Mouse (Mus musculus) testis, adult 2 months (tissue): Measurements from ENCODE around the gene Nr2c2ap. TPM values are rescaled to one million over a fixed set of nuclear protein-coding genes. Genes with fewer than 3 reads are reported as not detected.

Experiments
- H3K27ac ChIP-seq: fragments of 200-500 bp; 2 replicates; pipeline ENCODE4 v1.5.1; 2012; ENCODE audit warnings: low read depth, low read length; ENCODE audit not compliant: control insufficient read depth, insufficient read depth
- H3K27me3 ChIP-seq: fragments of 200-500 bp; 2 replicates; pipeline ENCODE4 v1.6.1; 2012; ENCODE audit warnings: mild to moderate bottlenecking, low read length, moderate library complexity; ENCODE audit not compliant: control insufficient read depth, insufficient read depth
- H3K36me3 ChIP-seq: fragments of 200-500 bp; 2 replicates; pipeline ENCODE4 v1.6.1; 2012; ENCODE audit warnings: mild to moderate bottlenecking, low read length; ENCODE audit not compliant: control insufficient read depth, insufficient read depth
- H3K4me1 ChIP-seq: fragments of 200-500 bp; 2 replicates; pipeline ENCODE4 v1.6.1; 2012; ENCODE audit warnings: low read length; ENCODE audit not compliant: control insufficient read depth, insufficient read depth
- H3K4me3 ChIP-seq: fragments of 200-500 bp; 2 replicates; pipeline ENCODE4 v1.5.1; 2012; ENCODE audit warnings: low read depth, mild to moderate bottlenecking, low read length, moderate library complexity, mixed read lengths; ENCODE audit not compliant: control insufficient read depth
- CTCF ChIP-seq: fragments of 200-500 bp; IDR thresholded peaks from 2 replicates; pipeline ENCODE4 v1.5.1; 2012; ENCODE audit warnings: low read depth, mild to moderate bottlenecking, inconsistent platforms, low read length, moderate library complexity; ENCODE audit not compliant: control insufficient read depth, insufficient read depth, insufficient replicate concordance
- POLR2A ChIP-seq: fragments of 200-500 bp; IDR thresholded peaks from 2 replicates; pipeline ENCODE4 v1.6.1; 2012; ENCODE audit warnings: low read depth, mild to moderate bottlenecking, inconsistent platforms, low read length, moderate library complexity; ENCODE audit not compliant: control insufficient read depth
- polyA plus RNA-seq: library from polyadenylated mRNA; depleted of rRNA; stranded (reverse); fragments of >200 nt; gene quantifications from 2 replicates; pipeline ENCODE4 v1.2.3, GENCODE M21; 2012; rRNA removed

Gene Nr2c2ap
- polyA plus RNA-seq, 1 experiment: 3.8 TPM

DNA sequence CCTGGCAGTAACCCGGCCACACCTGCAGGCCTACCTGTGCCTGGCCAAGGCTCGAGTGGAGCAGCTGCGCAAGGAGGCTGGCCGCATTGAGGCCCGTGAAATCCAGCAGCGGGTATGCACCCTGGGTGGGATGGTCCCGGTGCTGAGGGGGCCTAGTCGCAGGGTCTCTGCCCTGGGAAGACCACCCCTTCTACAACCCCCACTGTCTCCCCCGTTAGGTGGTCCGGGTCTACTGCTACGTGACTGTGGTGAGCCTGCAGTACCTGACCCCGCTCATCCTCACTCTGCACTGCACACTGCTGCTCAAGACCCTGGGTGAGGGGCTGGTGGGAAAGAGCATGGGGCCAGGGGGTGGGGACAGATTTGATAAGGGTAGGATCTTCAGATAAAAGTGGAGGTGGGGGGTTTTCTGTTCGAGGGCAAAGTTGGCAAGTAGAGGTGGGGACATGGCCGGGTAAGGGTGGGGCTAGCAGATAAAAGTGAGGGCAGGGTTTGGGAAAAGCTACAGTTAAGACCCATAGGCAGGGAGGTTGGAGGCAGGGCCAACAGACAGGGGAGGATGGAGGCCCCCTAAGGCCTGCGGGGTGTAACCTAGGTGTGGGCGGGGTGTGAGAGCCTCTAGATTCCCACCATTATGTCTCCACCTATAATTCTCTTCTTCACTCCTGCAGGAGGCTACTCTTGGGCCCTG is 50.2 kb downstream of the Nr2c2ap start:
- Histone ChIP-seq H3K4me3 (no peak overlapping the region), H3K36me3 (no peaks in the 10 kb centered on the region), H3K27ac (no peak overlapping the region), H3K4me1 (no peaks in the 10 kb centered on the region), H3K27me3 (no peaks in the 10 kb centered on the region)
- TF ChIP-seq POLR2A (no peak), CTCF (no peak)

GRCm38 (mm10) chr8:70181903-70182252 is 50.7 kb downstream of the Nr2c2ap start:
- H3K27ac ChIP-seq: no peak overlapping the region
- H3K4me1 ChIP-seq: no peaks in the 10 kb centered on the region
- TF ChIP-seq POLR2A (no peak), CTCF (no peak)
- H3K36me3 ChIP-seq: no peaks in the 10 kb centered on the region
- H3K4me3 ChIP-seq: no peak overlapping the region
- no peaks in the 10 kb centered on the region for H3K27me3 ChIP-seq

- Histone ChIP-seq H3K36me3 (no peaks in the 10 kb centered on the region; the same call in 1 of the 2 replicates), H3K4me1 (no peaks in the 10 kb centered on the region), H3K27me3 (no peaks in the 10 kb centered on the region), H3K27ac (no peak overlapping the region), H3K4me3 (no peak overlapping the region)
- TF ChIP-seq POLR2A (no peak), CTCF (no peak)
These were observed 52.1 kb downstream of the Nr2c2ap start for GRCm38 (mm10) chr8:70183194-70183593.

Other genes starting within 250 kb of the Nr2c2ap start
- gene Cilp2, start 243.6 kb upstream of the Nr2c2ap start, polyA plus RNA-seq: 0.36 and 0.51 TPM in 2 replicates
- 844 and 936 TPM in 2 replicates for gene Tssk6, start 229.1 kb upstream of the Nr2c2ap start, polyA plus RNA-seq
- gene Ndufa13, start 228.8 kb upstream of the Nr2c2ap start, polyA plus RNA-seq: 122 and 131 TPM in 2 replicates
- gene Yjefn3, start 228.6 kb upstream of the Nr2c2ap start, polyA plus RNA-seq: 0.95 TPM in 2 replicates
- 80.8 and 84.9 TPM in 2 replicates for gene Gatad2a, start 134.9 kb upstream of the Nr2c2ap start, polyA plus RNA-seq
- gene Mau2, start 88.6 kb upstream of the Nr2c2ap start, polyA plus RNA-seq: 46.0 and 52.7 TPM in 2 replicates
- 32.5 and 34.5 TPM in 2 replicates for gene Sugp1, start 88.5 kb upstream of the Nr2c2ap start, polyA plus RNA-seq
- 11.0 and 14.1 TPM in 2 replicates for gene Tm6sf2, start 58.4 kb upstream of the Nr2c2ap start, polyA plus RNA-seq
- gene Hapln4, start 47.9 kb upstream of the Nr2c2ap start, polyA plus RNA-seq: 0.23 and 0.31 TPM in 2 replicates
- 7.3 and 8.9 TPM in 2 replicates for gene Ncan, start 10.5 kb upstream of the Nr2c2ap start, polyA plus RNA-seq
- gene Rfxank, start 7.8 kb downstream of the Nr2c2ap start, polyA plus RNA-seq: 19.1 TPM in 2 replicates
- gene Borcs8, start 8.2 kb downstream of the Nr2c2ap start, polyA plus RNA-seq: 104 and 117 TPM in 2 replicates
- 2.6 and 3.7 TPM in 2 replicates for gene Mef2b, start 8.4 kb downstream of the Nr2c2ap start, polyA plus RNA-seq
- gene Tmem161a, start 41.0 kb downstream of the Nr2c2ap start, polyA plus RNA-seq: 13.4 and 17.7 TPM in 2 replicates
- 11.8 and 12.3 TPM in 2 replicates for gene Slc25a42, start 81.0 kb downstream of the Nr2c2ap start, polyA plus RNA-seq
- gene Sugp2, start 102.9 kb downstream of the Nr2c2ap start, polyA plus RNA-seq: 206 and 208 TPM in 2 replicates
- gene Armc6, start 103.1 kb downstream of the Nr2c2ap start, polyA plus RNA-seq: 5.4 and 5.5 TPM in 2 replicates
- gene Homer3, start 151.5 kb downstream of the Nr2c2ap start, polyA plus RNA-seq: 7.3 and 9.8 TPM in 2 replicates
- gene Ddx49, start 171.2 kb downstream of the Nr2c2ap start, polyA plus RNA-seq: 95.5 and 101 TPM in 2 replicates
- gene Cope, start 171.2 kb downstream of the Nr2c2ap start, polyA plus RNA-seq: 102 and 115 TPM in 2 replicates
- gene Cers1, start 184.4 kb downstream of the Nr2c2ap start, polyA plus RNA-seq: 0.43 and 0.48 TPM in 2 replicates
- 0.20 and 0.24 TPM in 2 replicates for gene Gdf1, start 198.5 kb downstream of the Nr2c2ap start, polyA plus RNA-seq
- 33.3 and 35.4 TPM in 2 replicates for gene Upf1, start 221.9 kb downstream of the Nr2c2ap start, polyA plus RNA-seq
- 409 and 456 TPM in 2 replicates for gene Comp, start 242.2 kb downstream of the Nr2c2ap start, polyA plus RNA-seq